Mouse (Mus musculus) liver, postnatal 0 days (tissue): ENCODE measurements around the gene Tmem259. TPM values are rescaled to one million over a fixed set of nuclear protein-coding genes. Genes with fewer than 3 reads are reported as not detected.

Experiments used
- ATAC-seq: fragments of 200-750 bp; cut with Nextera tagmentation; 2 replicates; pipeline ENCODE4 v1.8.0; 2017; ENCODE audit warnings: mild to moderate bottlenecking, moderate library complexity
- DNase-seq: peaks from one replicate; pipeline ENCODE4 v3.0.0-alpha.2; 2016
- H3K27ac ChIP-seq: fragments of 300-500 bp; sonication (generic); 2 replicates; pipeline ENCODE4 v1.5.1; 2014; ENCODE audit warnings: antibody characterized with exemption, moderate library complexity, mild to moderate bottlenecking, low read depth
- H3K27me3 ChIP-seq: fragments of 300-500 bp; sonication (generic); 2 replicates; pipeline ENCODE4 v1.6.1; 2014; ENCODE audit warnings: low read length, control low read depth, mixed read lengths; ENCODE audit not compliant: insufficient read depth
- H3K36me3 ChIP-seq: fragments of 300-500 bp; sonication (generic); replicated peaks from 2 replicates; pipeline ENCODE4 v1.6.1; 2014; ENCODE audit warnings: mild to moderate bottlenecking, control low read depth, low read length, moderate library complexity, mixed read lengths; ENCODE audit not compliant: insufficient read depth
- H3K4me1 ChIP-seq: fragments of 300-500 bp; sonication (generic); 2 replicates; pipeline ENCODE4 v1.6.1; 2014; ENCODE audit warnings: antibody characterized with exemption, mild to moderate bottlenecking, control low read depth; ENCODE audit not compliant: insufficient read depth
- H3K4me2 ChIP-seq: fragments of 300-500 bp; sonication (generic); 2 replicates; pipeline ENCODE4 v1.6.1; 2014; ENCODE audit warnings: low read depth, mild to moderate bottlenecking, low read length, moderate library complexity, mixed read lengths
- H3K4me3 ChIP-seq: fragments of 300-500 bp; sonication (generic); 2 replicates; pipeline ENCODE4 v1.5.1; 2014; ENCODE audit warnings: low read depth, low read length
- H3K9ac ChIP-seq: fragments of 300-500 bp; sonication (generic); replicated peaks from 2 replicates; pipeline ENCODE4 v1.6.1; 2014; ENCODE audit warnings: mild to moderate bottlenecking, moderate library complexity
- H3K9me3 ChIP-seq: fragments of 300-500 bp; sonication (generic); 2 replicates; pipeline ENCODE4 v1.6.1; 2016; ENCODE audit warnings: mild to moderate bottlenecking, control low read depth, low read length, mixed read lengths
- CTCF ChIP-seq: sonication (generic); IDR thresholded peaks from 2 replicates; pipeline ENCODE4 v1.5.1; 2016; ENCODE audit warnings: antibody characterized with exemption, low read depth
- EP300 ChIP-seq: IDR thresholded peaks from 2 replicates; pipeline ENCODE4 v1.6.1; 2016; ENCODE audit warnings: antibody characterized with exemption, low read depth, mild to moderate bottlenecking
- WGBS: fragments of 180-500 bp; shearing (Covaris S2); extraction: QIAGEN DNeasy Blood & Tissue Kit; methylation state at CpG from one replicate; pipeline ENCODE4 v1.1.7; 2014; ENCODE audit not compliant: insufficient replicate concordance; 5-methylcytosine and 5-hydroxymethylcytosine counted together
- polyA plus RNA-seq: library from polyadenylated mRNA; unstranded; fragments of >200 nt; fragmentation: Nextera tagmentation; extraction: Ambion mirVana; gene quantifications from 2 replicates; pipeline ENCODE4 v1.2.1, GENCODE M21; 2015

Gene Tmem259
- polyA plus RNA-seq, 1 experiment from 2014 or later: 13.2 TPM

- ATAC-seq: 0 out of 2 replicates have a peak, but pooled peaks have one; percentile 17
- H3K9ac ChIP-seq: no peak overlapping the region
- H3K4me3 ChIP-seq: no peak overlapping the region
- H3K4me1 ChIP-seq: peaks cover 17% of the 10 kb centered on the region
- WGBS: 63% methylated on average over 12 of the region's 12 CpGs
- H3K27ac ChIP-seq: no peak overlapping the region
- TF ChIP-seq CTCF (no peak), EP300 (no peak)
- H3K36me3 ChIP-seq: peaks cover 57% of the 10 kb centered on the region
- no peaks in the 10 kb centered on the region for H3K9me3 ChIP-seq
- no peaks in the 10 kb centered on the region for H3K27me3 ChIP-seq
- no peak overlapping the region for H3K4me2 ChIP-seq
- DNase-seq: peak; percentile 67
Measured at GRCm38 (mm10) chr10:80025889-80026288, 41.8 kb upstream of the Tmem259 start.

DNA sequence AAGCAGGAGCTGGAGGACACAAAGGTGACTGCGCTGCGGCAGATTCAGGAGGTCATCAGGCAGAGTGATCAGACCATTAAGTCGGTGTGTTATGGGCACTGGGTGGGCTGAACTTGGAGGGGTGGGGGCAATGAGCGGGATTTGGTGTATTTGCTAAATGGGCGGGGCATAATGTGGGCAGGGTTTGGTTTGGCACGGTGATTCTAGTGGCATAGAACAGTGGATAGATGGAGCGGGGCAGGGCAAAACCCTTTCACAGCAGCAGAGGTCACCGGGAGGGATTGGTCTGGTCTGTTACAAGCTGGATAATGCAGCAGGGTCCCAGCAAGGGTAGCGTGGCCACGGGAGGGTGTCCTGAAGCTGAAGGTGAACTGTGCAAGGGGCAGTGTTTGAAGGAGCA is 41.3 kb upstream of the Tmem259 start:
- Histone ChIP-seq H3K4me1 (peaks cover 17% of the 10 kb centered on the region), H3K9me3 (no peaks in the 10 kb centered on the region), H3K27ac (no peak overlapping the region), H3K9ac (no peak overlapping the region), H3K4me3 (no peak overlapping the region), H3K27me3 (peaks cover under 1% of the 10 kb centered on the region; the same call in 1 of the 2 replicates), H3K4me2 (no peak overlapping the region), H3K36me3 (peaks cover 57% of the 10 kb centered on the region)
- TF ChIP-seq CTCF (no peak), EP300 (no peak)
- DNase-seq (no peak), ATAC-seq (no peak)
- WGBS: 75% methylated on average over 10 of the region's 10 CpGs

- Histone ChIP-seq H3K9ac (no peak overlapping the region), H3K36me3 (peaks cover 56% of the 10 kb centered on the region), H3K27me3 (peaks cover 4% of the 10 kb centered on the region; the same call in 1 of the 2 replicates), H3K9me3 (no peaks in the 10 kb centered on the region), H3K4me3 (no peak overlapping the region), H3K4me1 (peaks cover 17% of the 10 kb centered on the region), H3K4me2 (no peak overlapping the region), H3K27ac (no peak overlapping the region; the same call in 1 of the 2 replicates)
- no peak for TF ChIP-seq EP300
- 58% methylated on average over 4 of the region's 4 CpGs for WGBS
- ATAC-seq (no peak), DNase-seq (no peak)
Measured at GRCm38 (mm10) chr10:80025044-80025347, 40.9 kb upstream of the Tmem259 start.

DNA sequence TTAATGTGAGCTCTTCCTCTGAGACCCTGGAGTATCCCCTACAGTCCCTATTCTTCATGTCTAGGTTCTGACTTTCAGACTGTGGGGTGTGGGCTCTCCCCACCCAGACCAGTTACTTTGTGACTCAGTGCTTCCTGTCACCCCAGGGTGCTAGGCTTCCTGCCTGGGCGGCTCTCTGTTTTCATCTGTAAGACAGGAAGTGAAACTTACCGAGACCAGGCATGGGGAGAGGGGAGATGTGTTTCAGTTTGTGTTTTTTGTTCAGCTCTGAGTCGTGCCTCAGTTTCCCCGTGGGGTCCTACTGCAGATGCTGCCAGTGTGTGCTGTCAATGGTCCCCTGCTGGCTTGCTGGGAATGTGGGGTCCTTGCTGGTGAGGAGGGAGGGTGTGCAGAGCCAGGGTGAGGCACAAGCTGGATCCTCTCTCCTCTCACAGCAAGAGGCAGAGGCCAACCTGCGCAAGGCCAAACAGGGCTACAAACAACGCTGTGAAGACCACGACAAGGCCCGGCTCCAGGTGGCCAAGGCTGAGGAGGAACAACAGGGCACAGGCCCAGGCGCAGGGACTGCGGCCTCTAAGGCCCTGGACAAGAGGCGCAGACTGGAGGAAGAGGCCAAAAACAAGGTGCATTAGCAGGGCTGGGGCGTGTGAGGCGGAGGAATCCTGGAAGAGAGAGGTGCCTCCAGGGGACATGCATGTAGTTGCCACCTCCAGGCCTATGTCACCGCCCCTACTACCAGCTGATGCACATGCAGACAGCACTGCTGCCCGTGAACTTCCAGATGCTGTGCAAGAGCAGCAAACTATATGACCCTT is 40.3 kb upstream of the Tmem259 start:
- Histone ChIP-seq H3K36me3 (peaks cover 59% of the 10 kb centered on the region), H3K27me3 (peaks cover 4% of the 10 kb centered on the region; the same call in 1 of the 2 replicates), H3K9me3 (no peaks in the 10 kb centered on the region), H3K9ac (peak overlapping the region; percentile 28; the same call in 1 of the 2 replicates), H3K4me2 (peak overlapping the region; percentile 16; the same call in 1 of the 2 replicates), H3K27ac (peak overlapping the region; percentile 59), H3K4me3 (no peak overlapping the region), H3K4me1 (peaks cover 22% of the 10 kb centered on the region)
- 0 out of 2 replicates have a peak, but pooled peaks have one; percentile 8 for ATAC-seq
- WGBS: 69% methylated on average over 15 of the region's 15 CpGs
- no peak for DNase-seq
- TF ChIP-seq CTCF (no peak), EP300 (no peak)

GRCm38 (mm10) chr10:80023758-80024157 is 39.6 kb upstream of the Tmem259 start:
- peaks cover 29% of the 10 kb centered on the region for H3K4me1 ChIP-seq
- peak overlapping the region; percentile 59 for H3K27ac ChIP-seq
- peak overlapping the region; percentile 16; the same call in 1 of the 2 replicates for H3K4me2 ChIP-seq
- no peak for TF ChIP-seq EP300
- no peak for TF ChIP-seq CTCF
- peaks cover 4% of the 10 kb centered on the region; the same call in 1 of the 2 replicates for H3K27me3 ChIP-seq
- H3K9ac ChIP-seq: no peak overlapping the region; the same call in 1 of the 2 replicates
- ATAC-seq: no peak
- H3K36me3 ChIP-seq: peaks cover 54% of the 10 kb centered on the region
- no peak for DNase-seq
- 71% methylated on average over 5 of the region's 5 CpGs for WGBS
- no peaks in the 10 kb centered on the region for H3K9me3 ChIP-seq
- H3K4me3 ChIP-seq: no peak overlapping the region

DNA sequence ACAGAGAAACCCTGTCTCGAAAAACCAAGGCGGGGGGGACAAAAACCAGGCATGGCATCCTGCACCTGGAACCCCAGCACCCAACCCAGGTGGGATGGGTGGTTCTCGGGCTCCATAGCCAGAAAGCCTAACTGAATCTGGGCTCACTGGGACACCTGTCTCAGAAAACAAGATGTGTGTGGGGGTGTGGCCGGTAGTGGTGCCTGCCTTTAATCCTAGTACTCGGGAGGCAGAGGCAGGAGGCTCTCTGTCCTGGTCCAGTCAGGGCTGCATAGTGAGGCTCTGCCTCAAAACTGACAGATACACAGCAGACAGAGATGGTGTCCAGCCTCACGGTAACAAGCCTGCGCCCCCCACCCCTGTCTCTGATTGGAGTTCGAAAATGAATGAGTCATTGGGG is 38.7 kb upstream of the Tmem259 start:
- no peak overlapping the region for H3K9ac ChIP-seq
- no peak overlapping the region for H3K4me3 ChIP-seq
- no peak overlapping the region for H3K27ac ChIP-seq
- TF ChIP-seq EP300 (no peak), CTCF (no peak)
- DNase-seq (no peak), ATAC-seq (no peak)
- peaks cover 31% of the 10 kb centered on the region for H3K4me1 ChIP-seq
- H3K27me3 ChIP-seq: peaks cover 4% of the 10 kb centered on the region; the same call in 1 of the 2 replicates
- WGBS: 91% methylated on average over 8 of the region's 8 CpGs
- H3K4me2 ChIP-seq: no peak overlapping the region
- peaks cover 49% of the 10 kb centered on the region for H3K36me3 ChIP-seq
- H3K9me3 ChIP-seq: no peaks in the 10 kb centered on the region
